Mouse (Mus musculus) embryo, embryonic 11.5 days (tissue): Measurements from ENCODE around the gene Dera.
A peak's percentile ranks its signal among the peaks of the same experiment; 100 is the strongest.

Source experiments
- DNase-seq: peaks from one replicate; pipeline ENCODE4 v3.0.0-alpha.2; 2012; ENCODE audit warnings: low read depth, low spot score

Gene Dera

GRCm38 (mm10) chr6:137756310-137756709 lies 2.0 kb downstream of the Dera start:
- no peak for DNase-seq

- no peak for DNase-seq
These were observed 3.5 kb downstream of the Dera start for GRCm38 (mm10) chr6:137757891-137758290.

- no peak for DNase-seq
These were observed 5.3 kb downstream of the Dera start for GRCm38 (mm10) chr6:137759681-137760080.

GRCm38 (mm10) chr6:137760966-137761365 lies 6.6 kb downstream of the Dera start:
- no peak for DNase-seq

DNA sequence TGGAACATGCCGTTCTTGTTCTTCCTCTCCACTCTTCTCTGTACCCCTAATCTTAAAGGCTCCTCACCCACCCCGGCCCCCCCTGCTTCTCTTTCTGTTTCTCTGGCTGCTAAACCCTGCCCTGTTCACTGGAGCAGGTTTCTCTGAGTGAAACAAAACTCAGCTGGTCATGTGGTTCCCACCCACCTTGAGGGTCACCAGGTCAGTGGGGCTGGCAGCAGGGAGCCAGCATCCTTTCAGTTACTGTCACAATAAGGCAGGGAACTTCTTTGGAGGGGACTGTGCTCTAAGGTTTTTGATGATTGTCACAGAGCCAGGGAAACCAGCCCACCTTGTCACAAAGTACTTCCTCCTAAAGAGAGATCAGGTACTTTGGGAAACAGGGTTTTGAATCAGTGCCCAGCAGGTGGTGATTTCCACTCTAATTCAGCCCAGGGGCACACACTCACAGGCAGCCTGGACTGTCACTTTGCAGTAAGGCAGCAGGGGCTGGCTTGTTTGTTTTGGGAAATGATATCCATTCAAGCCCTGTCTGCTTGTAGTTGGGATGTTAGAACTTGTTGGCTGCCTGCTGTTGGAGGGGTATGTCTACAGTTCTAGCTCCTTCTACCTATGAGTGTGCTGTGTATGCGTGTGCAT lies 10.3 kb downstream of the Dera start:
- DNase-seq, result no peak

DNA sequence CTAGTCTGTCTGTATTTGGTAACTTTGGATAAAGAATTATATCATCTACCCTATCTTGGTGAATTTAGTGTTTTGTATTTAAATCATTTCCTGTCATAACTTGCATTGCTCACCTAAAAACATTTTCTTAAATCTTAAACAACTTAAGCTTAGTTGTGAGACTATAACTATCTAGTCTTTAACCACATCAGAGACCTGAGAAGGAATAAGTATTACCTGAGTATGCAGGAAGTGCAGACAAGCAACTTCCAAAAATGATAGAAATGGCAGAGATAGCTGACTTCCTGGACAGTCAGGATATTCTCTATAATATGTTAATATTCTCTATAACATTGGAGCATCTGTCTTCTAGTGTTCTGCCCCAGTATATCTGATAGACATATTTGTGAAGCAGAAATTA lies 11.8 kb downstream of the Dera start:
- DNase-seq, result no peak

GRCm38 (mm10) chr6:137771621-137772250 lies 17.4 kb downstream of the Dera start:
- no peak for DNase-seq

- DNase-seq, result no peak
These were observed 18.7 kb downstream of the Dera start for GRCm38 (mm10) chr6:137772918-137773636.

- no peak for DNase-seq
These were observed 19.3 kb downstream of the Dera start for GRCm38 (mm10) chr6:137773637-137774028.

- DNase-seq, result no peak
These were observed 19.8 kb downstream of the Dera start for GRCm38 (mm10) chr6:137774166-137774565.

- DNase-seq, result no peak
These were observed 20.8 kb downstream of the Dera start for GRCm38 (mm10) chr6:137775159-137775558.

DNA sequence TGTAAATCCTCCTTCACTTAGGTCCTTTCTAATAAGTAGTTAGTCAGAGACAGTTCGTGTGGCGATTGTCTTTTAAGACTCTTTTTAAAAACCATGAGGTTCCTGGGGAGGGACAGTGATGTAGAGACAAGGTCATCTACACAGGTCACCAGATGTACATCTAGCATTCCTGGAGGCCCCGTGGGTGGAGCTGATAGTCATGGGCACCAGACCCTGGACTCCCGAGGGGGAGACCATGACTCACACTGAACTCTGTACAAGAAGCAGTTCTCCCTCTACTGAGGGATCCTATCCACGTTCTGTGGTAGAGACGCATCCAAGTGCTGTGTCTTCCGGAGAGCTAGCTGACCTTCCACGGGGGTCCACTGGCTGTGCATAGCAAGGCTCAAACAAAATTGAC lies 22.6 kb downstream of the Dera start:
- no peak for DNase-seq

GRCm38 (mm10) chr6:137783899-137784637 lies 29.7 kb downstream of the Dera start:
- no peak for DNase-seq

- DNase-seq, result no peak
These were observed 34.7 kb downstream of the Dera start for GRCm38 (mm10) chr6:137788976-137789590.

GRCm38 (mm10) chr6:137789658-137790057 lies 35.3 kb downstream of the Dera start:
- DNase-seq, result no peak

GRCm38 (mm10) chr6:137795494-137795893 lies 41.1 kb downstream of the Dera start:
- no peak for DNase-seq

- DNase-seq, result peak; percentile 29
These were observed 42.5 kb downstream of the Dera start for GRCm38 (mm10) chr6:137796596-137797567.

DNA sequence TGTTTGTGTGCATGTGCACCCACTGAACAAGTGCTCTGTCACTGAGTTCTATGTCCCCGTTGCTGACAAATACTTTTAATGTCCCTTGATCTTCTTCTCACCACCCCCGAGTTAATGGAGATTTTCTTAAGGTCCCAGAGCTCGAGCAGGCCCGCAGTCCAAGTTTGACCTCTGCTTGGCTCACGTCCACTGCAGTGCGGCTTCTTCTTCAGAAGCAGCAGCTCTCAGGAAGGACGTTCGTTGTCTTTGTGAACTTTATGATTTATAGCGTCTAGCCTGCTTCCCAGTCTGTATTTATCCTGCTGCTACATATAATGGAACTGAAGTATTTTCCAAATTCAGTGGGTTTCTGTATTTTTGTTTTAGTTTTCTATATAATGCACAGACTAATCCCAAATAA lies 44.9 kb downstream of the Dera start:
- no peak for DNase-seq

- DNase-seq, result no peak
These were observed 49.2 kb downstream of the Dera start for GRCm38 (mm10) chr6:137803456-137804005.

DNA sequence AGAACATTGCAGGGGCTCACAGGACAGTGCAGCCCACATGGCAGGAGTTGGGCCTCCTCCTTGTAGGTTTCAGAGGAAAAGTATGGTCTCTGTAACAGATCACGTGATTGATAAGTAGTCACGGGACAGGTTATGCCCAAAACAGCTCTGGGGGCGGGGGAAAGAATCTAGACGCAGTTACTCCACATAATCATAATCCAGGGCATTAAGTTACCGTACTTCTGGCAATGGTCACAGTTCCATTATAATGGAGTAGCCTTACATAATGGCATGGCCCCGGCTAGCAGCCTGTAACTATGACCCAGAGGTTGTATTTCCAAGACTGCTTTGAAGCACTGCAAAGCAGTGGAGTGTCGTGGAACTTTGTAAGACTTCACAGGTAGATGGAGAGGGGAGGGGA lies 49.8 kb downstream of the Dera start:
- DNase-seq, result no peak
